Mouse (Mus musculus) heart, postnatal 0 days (tissue): ENCODE data around the gene Stat4. TPM values are rescaled to one million over a fixed set of nuclear protein-coding genes. Genes with fewer than 3 reads are reported as not detected.

ENCODE experiments used
- ATAC-seq: fragments of 200-750 bp; cut with Nextera tagmentation; 2 replicates; pipeline ENCODE4 v1.8.0; 2017; ENCODE audit warnings: low read depth, moderate number of reproducible peaks, moderate library complexity; ENCODE audit not compliant: insufficient read depth
- DNase-seq: peaks from one replicate; pipeline ENCODE4 v3.0.0-alpha.2; 2016; ENCODE audit warnings: low spot score
- H3K27ac ChIP-seq: fragments of 300-500 bp; sonication (generic); 2 replicates; pipeline ENCODE4 v1.5.1; 2014; ENCODE audit warnings: low read depth, mild to moderate bottlenecking
- H3K27me3 ChIP-seq: fragments of 300-500 bp; sonication (generic); 2 replicates; pipeline ENCODE4 v1.6.1; 2014; ENCODE audit warnings: low read length, mixed read lengths; ENCODE audit not compliant: control insufficient read depth, insufficient read depth
- H3K36me3 ChIP-seq: fragments of 300-500 bp; sonication (generic); replicated peaks from 2 replicates; pipeline ENCODE4 v1.6.1; 2014; ENCODE audit warnings: low read length, mixed read lengths; ENCODE audit not compliant: control insufficient read depth, insufficient read depth
- H3K4me1 ChIP-seq: fragments of 300-500 bp; sonication (generic); 2 replicates; pipeline ENCODE4 v1.6.1; 2014; ENCODE audit warnings: antibody characterized with exemption; ENCODE audit not compliant: control insufficient read depth, insufficient read depth
- H3K4me2 ChIP-seq: fragments of 300-500 bp; sonication (generic); 2 replicates; pipeline ENCODE4 v1.6.1; 2014; ENCODE audit warnings: low read depth, mild to moderate bottlenecking, low read length, moderate library complexity
- H3K4me3 ChIP-seq: fragments of 300-500 bp; sonication (generic); 2 replicates; pipeline ENCODE4 v1.5.1; 2014; ENCODE audit warnings: low read depth, low read length
- H3K9ac ChIP-seq: fragments of 300-500 bp; sonication (generic); replicated peaks from 2 replicates; pipeline ENCODE4 v1.6.1; 2014; ENCODE audit warnings: low read depth, low read length, mixed read lengths
- H3K9me3 ChIP-seq: fragments of 300-500 bp; sonication (generic); replicated peaks from 2 replicates; pipeline ENCODE4 v1.6.1; 2016; ENCODE audit warnings: low read length; ENCODE audit not compliant: control insufficient read depth
- CTCF ChIP-seq: IDR thresholded peaks from 2 replicates; pipeline ENCODE4 v1.5.1; 2016; ENCODE audit warnings: antibody characterized with exemption, control low read depth, low read depth
- EP300 ChIP-seq: IDR thresholded peaks from 2 replicates; pipeline ENCODE4 v1.6.1; 2016; ENCODE audit warnings: antibody characterized with exemption, low read depth
- WGBS: fragments of 180-500 bp; shearing (Covaris S2); extraction: QIAGEN DNeasy Blood & Tissue Kit; methylation state at CpG from one replicate; pipeline ENCODE4 v1.1.7; 2014; 5-methylcytosine and 5-hydroxymethylcytosine counted together
- polyA plus RNA-seq: library from polyadenylated mRNA; unstranded; fragments of >200 nt; fragmentation: Nextera tagmentation; extraction: Ambion mirVana; gene quantifications from 2 replicates; pipeline ENCODE4 v1.2.1, GENCODE M21; 2015
- total RNA-seq: library from RNA; depleted of rRNA; stranded (reverse); fragments of >200 nt; gene quantifications from 2 replicates; pipeline ENCODE4 v1.2.3, GENCODE M21; 2014; ENCODE audit warnings: low replicate concordance

Gene Stat4
- total and polyA plus RNA-seq, 2 experiments from 2014 or later = 0.27 to 0.33 TPM

DNA sequence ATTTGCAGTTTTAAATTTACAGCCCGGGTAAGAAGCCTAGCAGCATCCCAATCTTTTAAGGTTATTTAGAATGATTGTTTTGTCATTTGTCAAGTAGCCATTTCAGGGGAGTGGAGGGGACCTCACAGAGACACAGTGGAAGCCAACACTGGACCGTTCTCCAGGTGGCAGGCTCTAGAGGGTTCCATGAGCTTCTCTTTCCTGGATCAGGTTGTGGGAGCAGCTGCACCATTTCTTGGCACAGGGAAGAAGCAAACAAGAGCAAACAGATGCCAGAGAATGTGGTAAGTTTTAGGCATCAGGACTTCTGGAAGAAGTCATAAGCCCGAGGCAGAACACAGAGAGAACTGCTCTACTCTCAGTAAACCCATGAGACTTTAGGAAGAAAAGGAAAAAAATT, 129.5 kb downstream of the Stat4 start:
- H3K9ac ChIP-seq = no peak overlapping the region
- no peak overlapping the region for H3K4me3 ChIP-seq
- TF ChIP-seq EP300 = no peak
- TF ChIP-seq CTCF = no peak
- no peaks in the 10 kb centered on the region for H3K9me3 ChIP-seq
- H3K4me2 ChIP-seq = no peak overlapping the region
- H3K36me3 ChIP-seq = 0 out of 2 replicates have a peak, but pooled peaks cover 2% of the 10 kb centered on the region
- WGBS = 75% methylated on average over 3 of the region's 3 CpGs
- no peak overlapping the region for H3K27ac ChIP-seq
- ATAC-seq (no peak), DNase-seq (no peak)
- H3K4me1 ChIP-seq = peaks cover 14% of the 10 kb centered on the region; the same call in 1 of the 2 replicates
- no peaks in the 10 kb centered on the region for H3K27me3 ChIP-seq

DNA sequence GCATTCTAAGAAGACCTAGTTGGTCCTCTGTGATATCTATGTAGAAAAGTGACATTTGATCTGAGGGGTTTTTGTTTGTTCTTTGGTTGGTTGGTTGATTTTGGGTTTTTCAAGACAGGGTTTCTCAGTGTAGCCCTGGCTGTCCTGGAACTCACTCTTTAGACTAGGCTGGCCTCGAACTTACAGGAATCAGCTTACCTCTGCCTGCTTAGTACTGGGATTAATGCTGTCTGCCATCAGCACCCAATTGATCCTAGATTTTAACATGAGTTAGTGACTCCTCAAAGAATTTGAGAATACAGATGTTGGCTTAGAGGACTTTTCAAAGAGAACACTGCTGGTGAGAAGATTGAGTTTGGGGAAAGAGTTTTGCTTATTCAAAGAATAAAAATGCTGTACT, 130.8 kb downstream of the Stat4 start:
- H3K27ac ChIP-seq = no peak overlapping the region
- H3K9ac ChIP-seq = no peak overlapping the region
- TF ChIP-seq EP300 = no peak
- TF ChIP-seq CTCF = no peak
- no peak for DNase-seq
- WGBS = 76% methylated on average over 1 of the region's 1 CpGs
- H3K4me3 ChIP-seq = no peak overlapping the region
- no peaks in the 10 kb centered on the region for H3K9me3 ChIP-seq
- no peak for ATAC-seq
- no peaks in the 10 kb centered on the region for H3K27me3 ChIP-seq
- peaks cover 10% of the 10 kb centered on the region for H3K36me3 ChIP-seq
- H3K4me1 ChIP-seq = peaks cover 14% of the 10 kb centered on the region; the same call in 1 of the 2 replicates
- H3K4me2 ChIP-seq = no peak overlapping the region

DNA sequence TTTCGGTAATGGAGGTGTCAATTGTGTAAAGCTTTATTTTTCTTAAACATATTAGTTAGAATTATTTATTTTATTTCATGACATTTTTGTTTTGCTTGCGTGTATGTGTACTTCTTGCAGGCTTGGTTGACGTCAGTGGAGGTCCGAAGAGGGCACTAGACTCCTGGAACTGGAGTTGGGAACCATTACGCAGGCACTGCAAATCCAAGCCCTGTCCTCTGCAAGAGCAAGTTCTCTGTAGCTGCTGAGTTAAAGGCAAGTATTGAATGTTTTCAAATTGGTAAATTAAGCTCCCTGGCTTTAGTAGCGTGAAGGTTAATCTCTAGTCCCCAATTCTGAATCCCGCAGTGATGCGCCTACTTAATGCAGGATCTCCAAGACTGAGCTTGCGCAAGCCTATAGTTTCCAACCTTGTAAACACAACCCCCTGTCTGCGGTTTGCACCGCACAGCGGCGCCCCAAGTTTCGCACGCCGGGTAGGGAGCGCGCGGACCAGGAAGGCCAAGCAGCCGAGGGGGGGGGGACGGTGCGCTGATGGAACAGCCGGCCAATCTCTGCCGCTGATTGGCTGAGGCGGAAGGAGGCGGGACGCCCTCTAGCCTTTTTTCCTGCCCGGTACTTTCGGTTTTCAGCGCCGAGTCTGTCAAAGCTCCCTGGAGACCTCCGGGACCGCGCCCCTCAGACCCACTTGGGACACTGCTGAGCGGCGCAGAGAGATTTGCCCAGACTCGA, 132.1 kb downstream of the Stat4 start, which contains the start of gene Stat1:
Gene Stat1 (plus strand): TSS at position 581 of the 732 bp plus-strand sequence.
- 4% methylated on average over 35 of the region's 37 CpGs for WGBS
- peak within 1 kb of the TSS; percentile 89 for H3K27ac ChIP-seq
- H3K4me3 ChIP-seq = peak within 1 kb of the TSS; percentile 98
- H3K27me3 ChIP-seq = no peaks in the 10 kb centered on the region
- peaks cover 21% of the 10 kb centered on the region for H3K36me3 ChIP-seq
- peak within 1 kb of the TSS; percentile 68 for H3K4me2 ChIP-seq
- ATAC-seq (peak; percentile 91), DNase-seq (peak; percentile 82)
- 0 out of 2 replicates have a peak, but pooled peaks cover 9% of the 10 kb centered on the region for H3K4me1 ChIP-seq
- TF ChIP-seq EP300 (peak; percentile 60; the same call in 1 of the 2 replicates), CTCF (0 out of 2 replicates have a peak, but pooled peaks have one; percentile 3)
- H3K9me3 ChIP-seq = no peaks in the 10 kb centered on the region
- peak within 1 kb of the TSS; percentile 89 for H3K9ac ChIP-seq

DNA sequence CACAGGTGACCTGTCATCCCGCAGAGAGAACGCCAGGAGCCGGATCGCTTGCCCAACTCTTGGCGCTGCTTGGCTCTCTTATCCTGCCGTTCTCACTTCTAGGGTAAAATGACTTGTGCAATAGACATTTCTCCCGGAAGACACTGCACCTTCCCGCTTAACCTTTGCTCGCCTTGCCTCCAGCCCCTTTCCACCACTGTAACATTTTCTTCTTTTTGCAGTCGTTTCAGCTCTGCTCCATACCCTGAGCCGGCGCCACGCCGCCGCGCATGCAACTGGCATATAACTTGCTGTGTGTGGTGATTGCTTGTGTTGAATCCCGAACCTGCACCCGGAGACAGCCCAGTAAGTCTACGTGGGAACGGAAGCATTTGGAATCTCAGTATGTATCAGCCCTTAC, 132.7 kb downstream of the Stat4 start:
- H3K9me3 ChIP-seq = no peaks in the 10 kb centered on the region
- peak overlapping the region; percentile 68 for H3K4me2 ChIP-seq
- H3K36me3 ChIP-seq = peaks cover 28% of the 10 kb centered on the region
- ATAC-seq (peak; percentile 11; the same call in 1 of the 2 replicates), DNase-seq (no peak)
- peak overlapping the region; percentile 89 for H3K9ac ChIP-seq
- TF ChIP-seq CTCF (no peak), EP300 (no peak)
- H3K27me3 ChIP-seq = no peaks in the 10 kb centered on the region
- 0 out of 2 replicates have a peak, but pooled peaks cover 9% of the 10 kb centered on the region for H3K4me1 ChIP-seq
- peak overlapping the region; percentile 98 for H3K4me3 ChIP-seq
- peak overlapping the region; percentile 89 for H3K27ac ChIP-seq
- WGBS = under 1% methylated on average over 20 of the region's 20 CpGs

DNA sequence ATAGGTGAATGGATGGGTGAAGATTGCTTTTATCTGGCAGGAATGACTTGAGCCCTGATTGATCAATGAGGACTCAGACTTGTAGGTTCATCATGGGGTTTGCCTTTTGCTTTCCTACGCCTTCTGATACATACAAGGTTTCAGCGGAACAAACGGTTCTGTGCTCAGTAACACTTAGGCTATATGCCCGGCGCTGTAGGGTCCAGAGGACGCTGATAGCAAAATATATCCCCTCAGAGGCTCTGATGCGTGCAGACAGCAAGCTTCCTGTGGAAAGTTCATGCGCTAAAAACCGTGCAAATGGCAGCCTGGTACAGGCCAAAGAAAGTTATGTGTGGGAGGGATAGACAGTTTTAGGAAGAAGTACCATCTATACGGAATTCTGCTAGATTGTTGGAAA, 133.2 kb downstream of the Stat4 start:
- no peak for DNase-seq
- Histone ChIP-seq H3K4me1 (0 out of 2 replicates have a peak, but pooled peaks cover 9% of the 10 kb centered on the region), H3K36me3 (peaks cover 29% of the 10 kb centered on the region), H3K27ac (no peak overlapping the region), H3K9me3 (no peaks in the 10 kb centered on the region), H3K9ac (peak overlapping the region; percentile 89; the same call in 1 of the 2 replicates), H3K4me3 (peak overlapping the region; percentile 98), H3K27me3 (no peaks in the 10 kb centered on the region), H3K4me2 (peak overlapping the region; percentile 68)
- TF ChIP-seq CTCF (no peak), EP300 (no peak)
- ATAC-seq = no peak
- 24% methylated on average over 10 of the region's 10 CpGs for WGBS
